In the genomic region with DNA sequence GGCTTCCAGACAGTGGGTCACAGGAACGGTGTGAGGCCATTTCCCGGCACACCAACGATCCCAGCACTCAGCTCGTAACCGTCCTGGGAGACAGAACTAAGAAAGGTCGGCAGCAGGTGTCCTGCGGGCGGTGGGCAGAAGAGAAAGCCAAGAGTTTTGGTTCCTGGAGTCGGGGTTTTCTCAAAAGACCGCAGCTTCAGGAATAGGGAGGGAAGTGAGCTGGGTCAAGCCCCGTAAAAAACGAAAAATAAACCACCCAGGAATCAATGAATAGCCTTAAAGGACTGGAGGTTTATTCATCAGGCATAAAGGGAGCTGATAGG, we compare ENCODE assay signal across 8 mouse cellular contexts.
DNase-seq lines count a peak whose midpoint lies in the region; ATAC-seq and TF ChIP-seq lines count a peak whose summit lies in the region.

No protein-coding gene starts in this region.

- under 1% methylated on average over 12 of the region's 12 CpGs for WGBS in kidney, postnatal 0 days
- under 1% methylated on average over 12 of the region's 12 CpGs for WGBS in embryonic facial prominence, embryonic 12.5 days
- WGBS in hindbrain, embryonic 14.5 days = 1% methylated on average over 12 of the region's 12 CpGs
- 1% methylated on average over 12 of the region's 12 CpGs for WGBS in midbrain, embryonic 14.5 days

- no peaks in the 10 kb centered on the region for H3K27me3 ChIP-seq in kidney, postnatal 0 days (ENCODE audit: insufficient read depth, low read length)
- H3K27me3 ChIP-seq in embryonic facial prominence, embryonic 12.5 days = no peaks in the 10 kb centered on the region
- no peaks in the 10 kb centered on the region for H3K27me3 ChIP-seq in hindbrain, embryonic 14.5 days (ENCODE audit: control insufficient read depth, insufficient read depth, low read length)
- H3K27me3 ChIP-seq in midbrain, embryonic 14.5 days (ENCODE audit: control insufficient read depth, insufficient read depth, low read length) = no peaks in the 10 kb centered on the region

- H3K9me3 ChIP-seq in kidney, postnatal 0 days (replicated peaks; ENCODE audit: low read length) = no peaks in the 10 kb centered on the region
- no peaks in the 10 kb centered on the region for H3K9me3 ChIP-seq in embryonic facial prominence, embryonic 12.5 days
- H3K9me3 ChIP-seq in hindbrain, embryonic 14.5 days (ENCODE audit: control insufficient read depth, low read length) = no peaks in the 10 kb centered on the region
- no peaks in the 10 kb centered on the region for H3K9me3 ChIP-seq in midbrain, embryonic 14.5 days (ENCODE audit: control insufficient read depth, low read length)

- H3K4me1 ChIP-seq in kidney, postnatal 0 days (replicated peaks; ENCODE audit: insufficient read depth, low read length) = peaks cover 17% of the 10 kb centered on the region; the same call in 1 of the 2 replicates
- peaks cover 36% of the 10 kb centered on the region for H3K4me1 ChIP-seq in embryonic facial prominence, embryonic 12.5 days
- peaks cover 19% of the 10 kb centered on the region; the same call in 1 of the 2 replicates for H3K4me1 ChIP-seq in hindbrain, embryonic 14.5 days (replicated peaks; ENCODE audit: control insufficient read depth, insufficient read depth, low read length)
- H3K4me1 ChIP-seq in midbrain, embryonic 14.5 days (ENCODE audit: control insufficient read depth, insufficient read depth, low read length) = peaks cover 25% of the 10 kb centered on the region

- peak overlapping the region; percentile 45 for H3K9ac ChIP-seq in kidney, postnatal 0 days (ENCODE audit: low read depth, low read length)
- 0 out of 2 replicates have a peak overlapping the region, but pooled peaks have one; percentile 31 for H3K9ac ChIP-seq in embryonic facial prominence, embryonic 12.5 days
- H3K9ac ChIP-seq in hindbrain, embryonic 14.5 days = peak overlapping the region; percentile 62
- H3K9ac ChIP-seq in midbrain, embryonic 14.5 days (replicated peaks; ENCODE audit: low read length) = peak overlapping the region; percentile 44; the same call in 1 of the 2 replicates

- no peak; the same call in 1 of the 2 replicates for ATAC-seq in kidney, postnatal 0 days (replicated peaks; ENCODE audit: low FRiP score, low read depth)
- ATAC-seq in embryonic facial prominence, embryonic 12.5 days (ENCODE audit: insufficient number of reproducible peaks, insufficient read depth, low FRiP score, low TSS enrichment) = no peak
- ATAC-seq in hindbrain, embryonic 14.5 days (ENCODE audit: low FRiP score) = no peak; the same call in 1 of the 2 replicates
- no peak for ATAC-seq in midbrain, embryonic 14.5 days (ENCODE audit: low FRiP score, low TSS enrichment)

- H3K27ac ChIP-seq in kidney, postnatal 0 days = peak overlapping the region; percentile 79
- H3K27ac ChIP-seq in embryonic facial prominence, embryonic 12.5 days = peak overlapping the region; percentile 89
- H3K27ac ChIP-seq in hindbrain, embryonic 14.5 days = 0 out of 2 replicates have a peak overlapping the region, but pooled peaks have one; percentile 53
- peak overlapping the region; percentile 39 for H3K27ac ChIP-seq in midbrain, embryonic 14.5 days (replicated peaks; ENCODE audit: low read depth, low read length)

- no peaks in the 10 kb centered on the region for H3K36me3 ChIP-seq in kidney, postnatal 0 days (ENCODE audit: insufficient read depth, low read length)
- no peaks in the 10 kb centered on the region for H3K36me3 ChIP-seq in embryonic facial prominence, embryonic 12.5 days
- no peaks in the 10 kb centered on the region for H3K36me3 ChIP-seq in hindbrain, embryonic 14.5 days (replicated peaks; ENCODE audit: control insufficient read depth, insufficient read depth)
- no peaks in the 10 kb centered on the region for H3K36me3 ChIP-seq in midbrain, embryonic 14.5 days (ENCODE audit: control insufficient read depth, insufficient read depth, low read length)

- H3K4me2 ChIP-seq in kidney, postnatal 0 days (ENCODE audit: low read length) = peak overlapping the region; percentile 55
- H3K4me2 ChIP-seq in embryonic facial prominence, embryonic 12.5 days (replicated peaks) = peak overlapping the region; percentile 59
- peak overlapping the region; percentile 81 for H3K4me2 ChIP-seq in hindbrain, embryonic 14.5 days (replicated peaks)
- peak overlapping the region; percentile 75 for H3K4me2 ChIP-seq in midbrain, embryonic 14.5 days (ENCODE audit: low read length)

- H3K4me3 ChIP-seq in kidney, postnatal 0 days (replicated peaks; ENCODE audit: low read depth, low read length) = peak overlapping the region; percentile 25
- peak overlapping the region; percentile 28 for H3K4me3 ChIP-seq in embryonic facial prominence, embryonic 12.5 days
- H3K4me3 ChIP-seq in hindbrain, embryonic 14.5 days (replicated peaks; ENCODE audit: low read length) = peak overlapping the region; percentile 29
- peak overlapping the region; percentile 34 for H3K4me3 ChIP-seq in midbrain, embryonic 14.5 days (replicated peaks; ENCODE audit: low read depth, low read length)

- no peak for DNase-seq in kidney, postnatal 0 days (ENCODE audit: low spot score)
- DNase-seq in kidney, adult 11 months = no peak
- no peak for DNase-seq in hindbrain, embryonic 14.5 days (ENCODE audit: low spot score)
- no peak for DNase-seq in midbrain, embryonic 14.5 days
- no peak for DNase-seq in left cerebral cortex, adult 18-20 months (ENCODE audit: low spot score in 2 of 2)
- DNase-seq in adrenal gland, adult (ENCODE audit: inconsistent age in 2 of 2, low spot score in 1 of 2) = no peak
- no peak for DNase-seq in gastrocnemius, adult 18-20 months (ENCODE audit: low spot score)

- TF ChIP-seq CTCF in kidney, postnatal 0 days (IDR thresholded peaks at IDR 0.05; ENCODE audit: low read depth) = no peak

Comparison
In these comparisons a context has a peak if more than half of its experiments do, and no peak if none do; other contexts are left out.
1. H3K27ac ChIP-seq: peak in every context shown above with its lines; median percentile 89 in embryonic facial prominence, embryonic 12.5 days; 79 in kidney, postnatal 0 days; 53 in hindbrain, embryonic 14.5 days; 39 in midbrain, embryonic 14.5 days.